Mouse (Mus musculus): ENCODE measurements around the gene Ccdc15. TPM values are rescaled to one million over a fixed set of nuclear protein-coding genes. Genes with fewer than 3 reads are reported as not detected.

Ccdc15 gene
- total RNA-seq, 1 experiment, result 6.7 TPM

DNA sequence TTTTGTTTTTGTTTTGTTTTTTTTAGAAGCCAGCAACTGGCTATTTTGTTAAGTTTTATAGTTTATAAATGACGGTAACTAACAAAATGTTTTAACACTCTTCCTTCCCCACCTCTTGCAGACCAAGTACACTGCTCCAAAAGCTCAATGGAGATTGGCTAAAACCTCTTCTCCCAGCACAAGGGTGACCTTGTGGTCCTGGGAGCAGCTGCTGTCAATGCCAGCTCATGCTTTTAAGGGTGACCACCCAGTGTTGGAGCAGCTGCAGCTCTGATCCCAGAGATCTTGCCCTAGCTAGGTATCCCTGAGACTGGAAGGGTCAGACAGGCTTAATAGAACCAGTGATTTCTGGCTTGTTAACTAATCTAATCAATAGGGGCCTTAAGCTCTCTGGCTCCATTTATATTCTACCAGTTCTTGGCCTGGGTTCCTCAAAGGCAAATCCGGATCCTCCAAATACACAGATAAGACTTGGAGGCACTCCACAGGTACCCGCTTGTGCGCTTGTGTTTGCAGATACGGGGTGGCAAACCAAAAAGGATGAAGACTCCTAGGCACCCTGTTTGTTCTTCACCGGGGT lies 93.6 kb downstream of the Ccdc15 start:
- TF ChIP-seq MAFK (IDR thresholded peaks at IDR 0.05; ENCODE audit: insufficient read depth, low read depth, low read length) (no peak), HCFC1 (IDR thresholded peaks at IDR 0.05; ENCODE audit: borderline replicate concordance, insufficient read depth, low read length) (no peak), ZNF384 (IDR thresholded peaks at IDR 0.05; ENCODE audit: low read depth, low read length) (no peak), CHD2 (IDR thresholded peaks at IDR 0.05; ENCODE audit: low read depth, low read length) (no peak), ZC3H11A (IDR thresholded peaks at IDR 0.05; ENCODE audit: borderline replicate concordance, low read depth, low read length) (no peak)
- H3K36me3 ChIP-seq (ENCODE audit: control insufficient read depth, insufficient read depth, low read length, poor library complexity, severe bottlenecking), result no peaks in the 10 kb centered on the region
- H3K4me3 ChIP-seq (ENCODE audit: insufficient read depth in 1 of 2, low read depth in 1 of 2, low read length in 2 of 2, poor library complexity in 1 of 2, severe bottlenecking in 1 of 2), result peak overlapping the region; percentile 50 to 69
- H3K9ac ChIP-seq (ENCODE audit: insufficient read depth, low read depth, low read length, poor library complexity, severe bottlenecking), result no peak overlapping the region; the same call in 1 of the 2 replicates
- no peak overlapping the region for H3K27ac ChIP-seq (ENCODE audit: insufficient read depth, low read depth, low read length, poor library complexity, severe bottlenecking)
- no peak for DNase-seq (ENCODE audit: low read depth, low spot score)
- in situ Hi-C loops (cut with MboI; ENCODE audit: low sequenced_read_pairs in 2 of 2, unreplicated experiment in 2 of 2), result no loop called here
- no peaks in the 10 kb centered on the region for H3K9me3 ChIP-seq (ENCODE audit: control insufficient read depth, insufficient read depth, low read depth, low read length)
- H3K4me1 ChIP-seq (ENCODE audit: control insufficient read depth in 2 of 2, insufficient read depth in 2 of 2, low read length in 2 of 2, poor library complexity in 1 of 2), result no peaks in the 10 kb centered on the region

- no peak overlapping the region for H3K27ac ChIP-seq (ENCODE audit: insufficient read depth, low read depth, low read length, poor library complexity, severe bottlenecking)
- peaks cover 0 to 9% of the 10 kb centered on the region in 2 experiments; a peak in 1 of 4 replicates for H3K4me1 ChIP-seq (ENCODE audit: control insufficient read depth in 2 of 2, insufficient read depth in 2 of 2, low read length in 2 of 2, poor library complexity in 1 of 2)
- in situ Hi-C loops (cut with MboI; ENCODE audit: low sequenced_read_pairs in 2 of 2, unreplicated experiment in 2 of 2), result no loop called here
- TF ChIP-seq CHD2 (IDR thresholded peaks at IDR 0.05; ENCODE audit: low read depth, low read length), result no peak
- no peak for TF ChIP-seq ZNF384 (IDR thresholded peaks at IDR 0.05; ENCODE audit: low read depth, low read length)
- no peak for TF ChIP-seq ZC3H11A (IDR thresholded peaks at IDR 0.05; ENCODE audit: borderline replicate concordance, low read depth, low read length)
- DNase-seq (ENCODE audit: low read depth, low spot score), result no peak
- no peaks in the 10 kb centered on the region for H3K9me3 ChIP-seq (ENCODE audit: control insufficient read depth, insufficient read depth, low read depth, low read length)
- H3K4me3 ChIP-seq (ENCODE audit: insufficient read depth in 1 of 2, low read depth in 1 of 2, low read length in 2 of 2, poor library complexity in 1 of 2, severe bottlenecking in 1 of 2), result no peak overlapping the region
- H3K36me3 ChIP-seq (ENCODE audit: control insufficient read depth, insufficient read depth, low read length, poor library complexity, severe bottlenecking), result no peaks in the 10 kb centered on the region
- H3K9ac ChIP-seq (ENCODE audit: insufficient read depth, low read depth, low read length, poor library complexity, severe bottlenecking), result no peak overlapping the region
Observed at GRCm38 (mm10) chr9:37250631-37251030, 97.6 kb downstream of the Ccdc15 start.

DNA sequence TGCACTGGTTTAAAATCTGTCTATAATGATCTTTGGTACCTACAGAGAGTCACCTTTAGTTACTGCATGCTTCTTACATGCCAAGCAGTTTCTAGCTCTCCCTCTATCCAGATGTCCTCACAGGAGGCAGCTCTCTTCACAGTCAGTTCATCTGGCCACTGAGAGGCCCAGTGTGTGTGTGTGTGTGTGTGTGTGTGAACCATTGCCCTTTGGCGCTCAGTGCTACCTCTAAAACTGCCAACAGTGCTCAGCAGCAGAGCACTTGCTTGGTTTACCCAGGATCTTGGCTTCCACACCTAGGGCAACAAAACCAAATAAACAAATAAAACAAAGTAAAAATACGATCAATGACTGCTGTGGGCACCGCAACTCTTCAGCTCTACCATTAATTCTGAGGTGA lies 98.3 kb downstream of the Ccdc15 start:
- no peaks in the 10 kb centered on the region for H3K9me3 ChIP-seq (ENCODE audit: control insufficient read depth, insufficient read depth, low read depth, low read length)
- H3K36me3 ChIP-seq (ENCODE audit: control insufficient read depth, insufficient read depth, low read length, poor library complexity, severe bottlenecking), result no peaks in the 10 kb centered on the region
- in situ Hi-C loops (cut with MboI; ENCODE audit: low sequenced_read_pairs in 2 of 2, unreplicated experiment in 2 of 2), result no loop called here
- TF ChIP-seq MAFK (IDR thresholded peaks at IDR 0.05; ENCODE audit: insufficient read depth, low read depth, low read length) (no peak), ZNF384 (IDR thresholded peaks at IDR 0.05; ENCODE audit: low read depth, low read length) (no peak), HCFC1 (IDR thresholded peaks at IDR 0.05; ENCODE audit: borderline replicate concordance, insufficient read depth, low read length) (no peak), ZC3H11A (IDR thresholded peaks at IDR 0.05; ENCODE audit: borderline replicate concordance, low read depth, low read length) (no peak), CHD2 (IDR thresholded peaks at IDR 0.05; ENCODE audit: low read depth, low read length) (no peak)
- no peak for DNase-seq (ENCODE audit: low read depth, low spot score)
- H3K4me3 ChIP-seq (ENCODE audit: insufficient read depth in 1 of 2, low read depth in 1 of 2, low read length in 2 of 2, poor library complexity in 1 of 2, severe bottlenecking in 1 of 2), result no peak overlapping the region
- H3K9ac ChIP-seq (ENCODE audit: insufficient read depth, low read depth, low read length, poor library complexity, severe bottlenecking), result no peak overlapping the region
- no peak overlapping the region for H3K27ac ChIP-seq (ENCODE audit: insufficient read depth, low read depth, low read length, poor library complexity, severe bottlenecking)
- peaks cover 0 to 9% of the 10 kb centered on the region in 2 experiments; a peak in 1 of 4 replicates for H3K4me1 ChIP-seq (ENCODE audit: control insufficient read depth in 2 of 2, insufficient read depth in 2 of 2, low read length in 2 of 2, poor library complexity in 1 of 2)

- no peaks in the 10 kb centered on the region for H3K9me3 ChIP-seq (ENCODE audit: control insufficient read depth, insufficient read depth, low read depth, low read length)
- H3K27ac ChIP-seq (ENCODE audit: insufficient read depth, low read depth, low read length, poor library complexity, severe bottlenecking), result no peak overlapping the region
- in situ Hi-C loops (cut with MboI; ENCODE audit: low sequenced_read_pairs in 2 of 2, unreplicated experiment in 2 of 2), result no loop called here
- H3K4me3 ChIP-seq (ENCODE audit: insufficient read depth in 1 of 2, low read depth in 1 of 2, low read length in 2 of 2, poor library complexity in 1 of 2, severe bottlenecking in 1 of 2), result no peak overlapping the region
- H3K9ac ChIP-seq (ENCODE audit: insufficient read depth, low read depth, low read length, poor library complexity, severe bottlenecking), result no peak overlapping the region
- DNase-seq (ENCODE audit: low read depth, low spot score), result no peak
- TF ChIP-seq ZNF384 (IDR thresholded peaks at IDR 0.05; ENCODE audit: low read depth, low read length) (no peak), MAFK (IDR thresholded peaks at IDR 0.05; ENCODE audit: insufficient read depth, low read depth, low read length) (no peak), CHD2 (IDR thresholded peaks at IDR 0.05; ENCODE audit: low read depth, low read length) (no peak)
- H3K4me1 ChIP-seq (ENCODE audit: control insufficient read depth in 2 of 2, insufficient read depth in 2 of 2, low read length in 2 of 2, poor library complexity in 1 of 2), result peaks cover 0 to 9% of the 10 kb centered on the region in 2 experiments; a peak in 1 of 4 replicates
- H3K36me3 ChIP-seq (ENCODE audit: control insufficient read depth, insufficient read depth, low read length, poor library complexity, severe bottlenecking), result no peaks in the 10 kb centered on the region
Observed at GRCm38 (mm10) chr9:37248381-37248906, 99.8 kb downstream of the Ccdc15 start.

DNA sequence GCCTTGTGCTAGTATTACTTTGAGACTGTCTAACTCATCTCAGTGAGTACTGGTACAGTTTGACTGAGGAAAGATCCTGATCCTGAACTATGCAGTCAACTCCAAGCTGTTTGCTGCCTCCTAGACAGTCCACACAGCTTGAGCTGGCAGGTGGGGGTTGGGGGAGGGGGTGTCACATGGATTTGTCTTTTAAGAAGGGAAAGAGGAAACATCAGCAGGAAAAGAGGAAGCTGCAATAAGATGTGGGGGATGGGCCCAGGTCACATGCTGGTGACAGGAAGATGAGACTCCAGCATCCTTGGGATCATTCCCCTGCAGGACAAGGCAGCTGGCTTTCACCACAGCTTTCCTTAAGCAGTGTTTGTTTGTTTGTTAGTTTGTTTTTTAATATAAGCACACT lies 100.8 kb downstream of the Ccdc15 start:
- TF ChIP-seq HCFC1 (IDR thresholded peaks at IDR 0.05; ENCODE audit: borderline replicate concordance, insufficient read depth, low read length), result no peak
- no peak for TF ChIP-seq CHD2 (IDR thresholded peaks at IDR 0.05; ENCODE audit: low read depth, low read length)
- Histone ChIP-seq H3K4me3 (ENCODE audit: insufficient read depth in 1 of 2, low read depth in 1 of 2, low read length in 2 of 2, poor library complexity in 1 of 2, severe bottlenecking in 1 of 2) (no peak overlapping the region), H3K27ac (ENCODE audit: insufficient read depth, low read depth, low read length, poor library complexity, severe bottlenecking) (no peak overlapping the region), H3K36me3 (ENCODE audit: control insufficient read depth, insufficient read depth, low read length, poor library complexity, severe bottlenecking) (no peaks in the 10 kb centered on the region), H3K9me3 (ENCODE audit: control insufficient read depth, insufficient read depth, low read depth, low read length) (no peaks in the 10 kb centered on the region), H3K4me1 (ENCODE audit: control insufficient read depth in 2 of 2, insufficient read depth in 2 of 2, low read length in 2 of 2, poor library complexity in 1 of 2) (peaks cover 0 to 9% of the 10 kb centered on the region in 2 experiments; a peak in 1 of 4 replicates), H3K9ac (ENCODE audit: insufficient read depth, low read depth, low read length, poor library complexity, severe bottlenecking) (no peak overlapping the region)
- in situ Hi-C loops (cut with MboI; ENCODE audit: low sequenced_read_pairs in 2 of 2, unreplicated experiment in 2 of 2), result no loop called here
- no peak for DNase-seq (ENCODE audit: low read depth, low spot score)
